Mouse (Mus musculus): ENCODE measurements at regions not wholly inside any gene's neighbourhood (a gene's known extent, or its start where the extent isn't known, plus 50 kb on each side); places are given as distances from the start of the nearest gene placed in this dataset.

GRCm38 (mm10) chr4:125794679-125795078 is 229.7 kb upstream of the Csf3r start:
- Histone ChIP-seq H3K36me3 (replicated peaks) (no peaks in the 10 kb centered on the region), H3K27me3 (ENCODE audit: insufficient read depth, low read length) (no peaks in the 10 kb centered on the region), H3K4me1 (ENCODE audit: insufficient read depth, low read depth, low read length) (no peaks in the 10 kb centered on the region), H3K4me3 (ENCODE audit: low read depth, low read length) (no peak overlapping the region), H3K9me3 (replicated peaks) (peaks cover 82% of the 10 kb centered on the region)
- no peak for ATAC-seq (ENCODE audit: extremely low read depth, insufficient number of reproducible peaks, low FRiP score, poor library complexity, severe bottlenecking)
- DNase-seq (ENCODE audit: low spot score), result no peak
- no peak for TF ChIP-seq TAL1 (conservative IDR thresholded peaks at IDR 0.05; ENCODE audit: low read depth, low read length)
- TF ChIP-seq GATA1 (IDR thresholded peaks at IDR 0.05; ENCODE audit: borderline replicate concordance, low read length), result no peak
- no peak for TF ChIP-seq POLR2AphosphoS5 (IDR thresholded peaks at IDR 0.05; ENCODE audit: insufficient replicate concordance, low read depth, low read length)
- no peak for TF ChIP-seq CTCF (IDR thresholded peaks at IDR 0.05; ENCODE audit: low read depth, low read length)
- no peak for TF ChIP-seq GATA2 (IDR thresholded peaks at IDR 0.05; ENCODE audit: borderline replicate concordance, low read depth, low read length)

- no peak for ATAC-seq (ENCODE audit: extremely low read depth, insufficient number of reproducible peaks, low FRiP score, poor library complexity, severe bottlenecking)
- H3K4me3 ChIP-seq (ENCODE audit: low read depth, low read length), result no peak overlapping the region
Observed at GRCm38 (mm10) chr4:125807923-125808322, 216.4 kb upstream of the Csf3r start.

GRCm38 (mm10) chr4:125809446-125810108 is 214.8 kb upstream of the Csf3r start:
- DNase-seq (ENCODE audit: low spot score) (no peak), ATAC-seq (ENCODE audit: extremely low read depth, insufficient number of reproducible peaks, low FRiP score, poor library complexity, severe bottlenecking) (no peak)
- Histone ChIP-seq H3K4me3 (ENCODE audit: low read depth, low read length) (no peak overlapping the region), H3K4me1 (ENCODE audit: insufficient read depth, low read depth, low read length) (no peaks in the 10 kb centered on the region), H3K27me3 (ENCODE audit: insufficient read depth, low read length) (no peaks in the 10 kb centered on the region), H3K36me3 (replicated peaks) (no peaks in the 10 kb centered on the region), H3K9me3 (replicated peaks) (peaks cover 74% of the 10 kb centered on the region)
- TF ChIP-seq GATA1 (IDR thresholded peaks at IDR 0.05; ENCODE audit: borderline replicate concordance, low read length), result no peak
- TF ChIP-seq POLR2AphosphoS5 (IDR thresholded peaks at IDR 0.05; ENCODE audit: insufficient replicate concordance, low read depth, low read length), result no peak
- TF ChIP-seq TAL1 (conservative IDR thresholded peaks at IDR 0.05; ENCODE audit: low read depth, low read length), result no peak
- no peak for TF ChIP-seq GATA2 (IDR thresholded peaks at IDR 0.05; ENCODE audit: borderline replicate concordance, low read depth, low read length)
- TF ChIP-seq CTCF (IDR thresholded peaks at IDR 0.05; ENCODE audit: low read depth, low read length), result no peak

More at GRCm38 (mm10) chr4:125807923-125808322, 216.4 kb upstream of the Csf3r start:
- Histone ChIP-seq H3K36me3 (replicated peaks) (no peaks in the 10 kb centered on the region), H3K9me3 (replicated peaks) (peaks cover 72% of the 10 kb centered on the region), H3K4me1 (ENCODE audit: insufficient read depth, low read depth, low read length) (no peaks in the 10 kb centered on the region), H3K27me3 (ENCODE audit: insufficient read depth, low read length) (no peaks in the 10 kb centered on the region)
- DNase-seq (ENCODE audit: low spot score), result no peak
- TF ChIP-seq CTCF (IDR thresholded peaks at IDR 0.05; ENCODE audit: low read depth, low read length) (no peak), GATA2 (IDR thresholded peaks at IDR 0.05; ENCODE audit: borderline replicate concordance, low read depth, low read length) (no peak), GATA1 (IDR thresholded peaks at IDR 0.05; ENCODE audit: borderline replicate concordance, low read length) (no peak), POLR2AphosphoS5 (IDR thresholded peaks at IDR 0.05; ENCODE audit: insufficient replicate concordance, low read depth, low read length) (no peak), TAL1 (conservative IDR thresholded peaks at IDR 0.05; ENCODE audit: low read depth, low read length) (no peak)

- ATAC-seq (ENCODE audit: extremely low read depth, insufficient number of reproducible peaks, low FRiP score, poor library complexity, severe bottlenecking), result no peak
- no peak overlapping the region for H3K4me3 ChIP-seq (ENCODE audit: low read depth, low read length)
- no peak for TF ChIP-seq GATA2 (IDR thresholded peaks at IDR 0.05; ENCODE audit: borderline replicate concordance, low read depth, low read length)
- TF ChIP-seq CTCF (IDR thresholded peaks at IDR 0.05; ENCODE audit: low read depth, low read length), result no peak
- no peak for TF ChIP-seq TAL1 (conservative IDR thresholded peaks at IDR 0.05; ENCODE audit: low read depth, low read length)
- TF ChIP-seq POLR2AphosphoS5 (IDR thresholded peaks at IDR 0.05; ENCODE audit: insufficient replicate concordance, low read depth, low read length), result no peak
- no peak for TF ChIP-seq GATA1 (IDR thresholded peaks at IDR 0.05; ENCODE audit: borderline replicate concordance, low read length)
- no peaks in the 10 kb centered on the region for H3K4me1 ChIP-seq (ENCODE audit: insufficient read depth, low read depth, low read length)
- no peak for DNase-seq (ENCODE audit: low spot score)
- peaks cover 76% of the 10 kb centered on the region for H3K9me3 ChIP-seq (replicated peaks)
- H3K36me3 ChIP-seq (replicated peaks), result no peaks in the 10 kb centered on the region
- no peaks in the 10 kb centered on the region for H3K27me3 ChIP-seq (ENCODE audit: insufficient read depth, low read length)
Observed at GRCm38 (mm10) chr4:125810247-125810646, 214.1 kb upstream of the Csf3r start.

- H3K4me3 ChIP-seq (ENCODE audit: low read depth, low read length), result no peak overlapping the region
- no peak for TF ChIP-seq GATA1 (IDR thresholded peaks at IDR 0.05; ENCODE audit: borderline replicate concordance, low read length)
- TF ChIP-seq TAL1 (conservative IDR thresholded peaks at IDR 0.05; ENCODE audit: low read depth, low read length), result no peak
- no peak for TF ChIP-seq POLR2AphosphoS5 (IDR thresholded peaks at IDR 0.05; ENCODE audit: insufficient replicate concordance, low read depth, low read length)
- TF ChIP-seq CTCF (IDR thresholded peaks at IDR 0.05; ENCODE audit: low read depth, low read length), result no peak
- TF ChIP-seq GATA2 (IDR thresholded peaks at IDR 0.05; ENCODE audit: borderline replicate concordance, low read depth, low read length), result no peak
- DNase-seq (ENCODE audit: low spot score) (no peak), ATAC-seq (ENCODE audit: extremely low read depth, insufficient number of reproducible peaks, low FRiP score, poor library complexity, severe bottlenecking) (no peak)
- H3K9me3 ChIP-seq (replicated peaks), result peaks cover 84% of the 10 kb centered on the region
- no peaks in the 10 kb centered on the region for H3K4me1 ChIP-seq (ENCODE audit: insufficient read depth, low read depth, low read length)
- H3K27me3 ChIP-seq (ENCODE audit: insufficient read depth, low read length), result no peaks in the 10 kb centered on the region
- no peaks in the 10 kb centered on the region for H3K36me3 ChIP-seq (replicated peaks)
Observed at GRCm38 (mm10) chr4:125814311-125814710, 210.0 kb upstream of the Csf3r start.

- Histone ChIP-seq H3K27me3 (ENCODE audit: insufficient read depth, low read length) (no peaks in the 10 kb centered on the region), H3K9me3 (replicated peaks) (peaks cover 88% of the 10 kb centered on the region), H3K36me3 (replicated peaks) (no peaks in the 10 kb centered on the region), H3K4me3 (ENCODE audit: low read depth, low read length) (no peak overlapping the region), H3K4me1 (ENCODE audit: insufficient read depth, low read depth, low read length) (no peaks in the 10 kb centered on the region)
- TF ChIP-seq TAL1 (conservative IDR thresholded peaks at IDR 0.05; ENCODE audit: low read depth, low read length), result no peak
- ATAC-seq (ENCODE audit: extremely low read depth, insufficient number of reproducible peaks, low FRiP score, poor library complexity, severe bottlenecking) (no peak), DNase-seq (ENCODE audit: low spot score) (no peak)
Observed at GRCm38 (mm10) chr4:125815276-125815675, 209.1 kb upstream of the Csf3r start.
